Mouse (Mus musculus) adrenal gland, postnatal 36 days (tissue): Measurements from ENCODE around the gene Fzd5. TPM values are rescaled to one million over a fixed set of nuclear protein-coding genes. Genes with fewer than 3 reads are reported as not detected.
A peak's percentile ranks its signal among the peaks of the same experiment; 100 is the strongest.

Experiments used
- DNase-seq, 2 experiments: peaks; one replicate each; pipeline ENCODE4 v3.0.0; 2021; ENCODE audit warnings: mixed read lengths in 1 of 2
- total RNA-seq, 2 experiments: library from RNA; stranded (reverse); gene quantifications; 2 replicates each; pipeline ENCODE4 v1.2.3; 2021

The Fzd5 gene
- total RNA-seq, 2 experiments from 2014 or later, result 15.5 to 21.0 TPM

DNA sequence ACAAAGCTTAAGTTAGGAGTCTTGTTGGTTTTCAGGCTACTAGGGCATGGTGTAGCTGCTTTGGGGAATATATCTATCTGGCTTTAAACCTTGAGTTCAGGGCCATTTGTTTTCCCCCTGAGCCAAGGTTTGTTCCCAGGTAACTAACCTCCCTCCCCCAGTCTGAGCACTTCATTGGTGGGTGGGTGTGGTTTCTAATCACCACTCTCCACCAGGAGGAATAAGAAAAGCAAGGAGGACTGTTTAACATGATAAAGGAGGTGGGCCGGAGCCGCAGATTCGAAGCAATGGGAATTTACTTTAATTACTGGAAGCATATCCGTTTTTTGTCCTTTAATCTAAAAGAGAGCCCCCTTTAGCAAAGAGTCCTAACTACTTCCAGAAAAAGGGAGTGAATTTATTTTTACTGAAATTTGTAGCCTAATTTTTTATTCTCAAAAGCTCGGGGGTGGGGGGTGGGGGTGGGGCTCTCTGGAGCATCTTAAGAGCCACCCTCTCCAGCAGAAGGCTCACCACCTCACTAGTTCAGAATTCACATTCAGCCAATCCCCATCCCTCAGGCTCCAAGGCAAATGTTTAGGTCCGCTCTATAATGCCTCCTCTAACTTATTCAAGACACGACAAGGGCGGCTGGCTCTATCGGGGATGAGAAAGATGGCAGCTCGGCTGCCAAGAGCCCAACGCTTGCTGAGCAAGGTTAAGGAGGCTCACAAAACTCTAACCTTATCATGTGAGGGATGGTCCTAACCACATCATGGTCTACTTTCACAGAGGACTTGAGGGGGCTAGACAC lies 3.9 kb downstream of the Fzd5 start:
- no peak for DNase-seq

- no peak for DNase-seq
Measured at GRCm38 (mm10) chr1:64732637-64733200, 4.8 kb downstream of the Fzd5 start.

- no peak for DNase-seq
Measured at GRCm38 (mm10) chr1:64732161-64732560, 5.4 kb downstream of the Fzd5 start.

- peak in 1 of 2 experiments; percentile 22 for DNase-seq
Measured at GRCm38 (mm10) chr1:64731341-64732020, 6.1 kb downstream of the Fzd5 start.

- DNase-seq, result no peak
Measured at GRCm38 (mm10) chr1:64730046-64730445, 7.5 kb downstream of the Fzd5 start.

DNA sequence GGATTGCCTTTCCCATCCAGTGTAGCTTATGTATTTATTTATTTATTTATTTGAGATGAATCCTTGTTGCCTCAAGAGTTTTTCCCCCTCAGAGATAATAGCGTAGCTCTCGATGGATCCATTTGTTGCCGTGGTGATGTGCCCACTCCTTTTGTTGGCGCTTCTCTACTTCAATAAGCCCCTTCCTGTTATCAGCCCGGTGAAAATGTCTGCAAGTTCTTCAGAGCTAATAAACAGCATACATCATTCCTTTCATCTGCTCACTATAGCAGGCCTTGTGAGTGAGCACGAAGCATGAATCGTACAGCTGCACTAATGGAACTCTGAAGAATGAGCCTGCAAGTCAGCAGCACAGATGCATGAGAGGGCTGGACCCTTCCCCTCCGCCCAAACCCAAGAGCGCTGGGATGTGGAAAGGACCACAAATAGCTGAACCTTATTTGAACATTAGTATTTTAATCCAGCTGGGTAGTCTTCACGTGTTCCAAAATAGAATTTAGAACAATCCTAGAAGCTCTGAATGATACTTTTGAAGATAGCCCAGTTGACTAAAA lies 16.4 kb downstream of the Fzd5 start:
- DNase-seq, result no peak

DNA sequence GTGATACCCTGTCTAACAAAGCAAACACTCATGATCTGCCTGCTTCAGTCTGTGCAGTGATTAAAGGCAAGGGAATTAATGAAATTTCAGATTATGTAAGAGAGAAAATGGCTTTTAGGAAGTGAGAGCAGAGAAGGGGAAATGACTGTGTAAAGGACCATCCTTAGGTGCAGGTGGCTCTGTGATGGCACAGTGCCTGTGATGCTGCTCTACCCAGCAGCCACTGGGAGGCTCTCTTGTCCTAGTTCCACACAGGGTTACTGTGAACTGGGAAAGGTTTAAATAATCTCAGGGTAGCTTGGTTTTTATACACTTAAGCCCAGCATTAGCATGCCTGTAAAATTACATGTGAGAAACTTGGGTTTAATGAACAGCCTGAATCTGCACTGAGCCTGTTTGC lies 20.0 kb downstream of the Fzd5 start:
- DNase-seq, result peak; percentile 61 to 78

- DNase-seq, result peak in 1 of 2 experiments; percentile 4
Measured at GRCm38 (mm10) chr1:64716589-64717304, 20.8 kb downstream of the Fzd5 start.

- peak in 1 of 2 experiments; percentile 17 for DNase-seq
Measured at GRCm38 (mm10) chr1:64715458-64715857, 22.1 kb downstream of the Fzd5 start.

DNA sequence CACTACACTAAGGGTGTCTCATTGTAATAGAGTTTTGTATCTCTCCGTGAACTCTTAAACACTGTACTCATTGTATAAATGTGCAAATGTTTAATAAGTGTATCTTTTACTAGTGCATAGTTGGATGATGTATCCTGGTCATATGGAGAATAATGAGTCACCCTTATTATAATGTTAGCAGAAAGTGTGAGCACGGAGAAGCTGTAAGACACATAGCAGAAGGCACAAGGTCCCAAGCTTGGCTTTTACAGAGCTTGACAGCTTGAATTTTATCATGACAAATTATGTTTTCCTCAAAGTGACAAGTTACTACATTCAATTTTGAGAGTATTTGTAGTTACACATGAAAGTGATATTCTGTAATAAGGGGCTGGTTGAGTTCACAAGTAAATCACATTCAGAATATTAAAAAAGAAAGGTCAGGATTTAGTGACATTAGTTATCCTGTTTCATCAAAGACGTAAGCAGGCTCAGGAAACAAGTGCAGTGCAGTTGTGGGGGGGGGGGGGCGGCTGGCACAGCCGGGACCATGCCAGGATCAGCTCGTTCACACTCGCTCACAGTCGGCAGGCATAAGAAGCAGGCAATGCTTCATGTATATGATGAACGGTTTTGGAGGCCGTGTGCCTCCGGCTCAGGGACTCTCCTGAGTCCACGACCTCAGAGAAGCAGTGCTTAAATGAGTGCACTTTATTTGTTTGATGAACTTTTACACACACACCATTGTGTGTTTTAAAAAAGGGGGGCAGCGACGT lies 25.4 kb downstream of the Fzd5 start:
- DNase-seq, result no peak

DNA sequence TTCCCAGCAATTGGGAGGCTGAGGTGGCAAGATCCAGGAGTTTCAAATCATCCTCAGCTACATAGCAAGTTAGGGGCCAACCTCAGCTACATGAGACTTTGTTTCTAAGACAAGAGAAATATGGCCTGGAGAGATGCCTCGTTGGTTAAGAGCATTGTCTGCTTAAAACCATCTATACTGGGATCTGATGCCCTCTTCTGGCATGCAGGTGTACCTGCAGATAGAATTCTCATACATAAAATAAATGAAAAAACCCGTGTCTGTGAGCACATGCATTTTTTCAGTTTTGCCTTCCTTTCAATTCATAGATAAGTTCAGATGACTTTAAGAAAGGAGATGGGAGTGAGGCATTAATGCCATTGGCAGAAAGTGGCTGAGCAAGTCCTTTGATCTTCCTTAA lies 27.7 kb downstream of the Fzd5 start:
- peak in 1 of 2 experiments; percentile 15 for DNase-seq

DNA sequence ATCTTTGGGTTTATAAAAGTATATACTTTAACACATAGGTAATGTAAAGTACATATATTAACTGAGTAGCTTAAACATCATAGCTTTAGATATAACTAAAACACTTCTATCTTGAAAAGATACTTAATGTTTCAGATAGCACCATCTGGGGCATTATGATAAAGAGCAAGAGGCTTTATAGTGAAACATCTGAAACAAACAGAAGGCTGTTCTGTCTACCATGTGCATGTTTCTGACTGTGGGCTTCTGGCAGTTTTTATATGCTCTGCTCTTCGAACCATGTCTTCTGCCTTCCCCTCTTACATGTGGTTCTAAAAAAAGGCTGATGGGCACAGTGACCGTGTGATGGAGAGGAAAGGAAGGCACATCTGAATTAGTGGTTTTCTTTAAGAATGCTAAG lies 30.9 kb downstream of the Fzd5 start:
- DNase-seq, result no peak

- DNase-seq, result peak; percentile 60 to 71
Measured at GRCm38 (mm10) chr1:64705230-64705629, 32.3 kb downstream of the Fzd5 start.

DNA sequence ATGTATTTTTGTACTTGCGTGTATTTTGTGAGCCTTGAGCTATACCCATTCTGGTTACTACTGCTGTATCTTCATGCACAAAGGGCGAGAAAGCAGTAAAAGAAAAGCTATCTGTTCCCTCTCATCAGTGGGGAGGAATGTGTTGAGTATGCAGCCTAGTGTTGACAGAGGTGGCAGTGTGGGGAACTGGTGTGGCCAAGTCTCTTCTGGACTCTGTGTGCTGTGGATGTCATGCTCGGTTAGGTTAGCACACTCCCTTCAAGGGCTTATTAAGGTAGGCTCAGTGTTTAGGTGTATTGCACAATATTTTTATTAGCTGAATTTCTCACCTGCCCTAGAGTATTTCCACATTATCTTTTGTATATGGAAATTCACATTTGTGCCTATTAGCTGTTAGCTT lies 35.8 kb downstream of the Fzd5 start:
- DNase-seq, result no peak

- DNase-seq, result no peak
Measured at GRCm38 (mm10) chr1:64695156-64695555, 42.4 kb downstream of the Fzd5 start.

DNA sequence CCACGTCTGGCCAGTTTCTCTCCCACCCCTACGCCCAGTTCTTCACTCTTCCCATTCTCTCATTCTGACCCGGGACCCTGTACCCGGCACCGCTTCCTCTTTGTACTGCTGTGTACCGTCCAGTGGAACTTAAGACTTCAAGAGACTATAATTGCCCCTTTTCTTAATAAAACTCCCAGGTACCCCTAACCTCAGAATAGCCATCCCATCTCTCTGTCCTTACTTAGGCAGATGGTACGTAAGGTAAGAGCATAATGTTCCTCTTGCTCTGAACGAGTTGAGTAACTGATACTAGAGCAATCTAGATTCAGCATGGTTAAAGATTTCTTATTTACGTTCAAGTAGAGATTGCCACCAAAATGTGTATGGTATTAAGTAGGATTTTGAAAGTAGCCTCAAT lies 46.0 kb downstream of the Fzd5 start:
- DNase-seq, result no peak

DNA sequence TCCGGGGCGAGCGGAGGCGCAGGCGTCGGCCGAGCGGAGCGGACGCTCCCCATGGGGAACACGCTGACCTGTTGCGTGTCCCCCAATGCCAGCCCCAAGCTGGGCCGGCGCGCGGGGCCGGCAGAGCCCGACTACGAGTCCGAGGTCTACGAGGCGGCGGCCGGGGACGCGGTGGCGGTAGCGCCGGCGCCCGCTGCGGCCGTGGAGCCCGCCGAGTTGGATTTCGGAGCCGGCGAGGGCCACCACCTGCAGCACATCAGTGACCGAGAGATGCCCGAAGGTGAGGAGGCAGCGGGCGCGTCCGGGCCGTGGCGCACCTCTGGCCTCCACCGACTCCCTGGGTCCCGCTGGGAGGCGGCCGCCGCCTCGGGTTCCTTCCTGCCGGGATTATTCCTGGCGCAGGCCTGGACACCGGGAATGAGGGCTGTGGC lies 46.4 kb downstream of the Fzd5 start:
- DNase-seq, result peak; percentile 51 to 57

DNA sequence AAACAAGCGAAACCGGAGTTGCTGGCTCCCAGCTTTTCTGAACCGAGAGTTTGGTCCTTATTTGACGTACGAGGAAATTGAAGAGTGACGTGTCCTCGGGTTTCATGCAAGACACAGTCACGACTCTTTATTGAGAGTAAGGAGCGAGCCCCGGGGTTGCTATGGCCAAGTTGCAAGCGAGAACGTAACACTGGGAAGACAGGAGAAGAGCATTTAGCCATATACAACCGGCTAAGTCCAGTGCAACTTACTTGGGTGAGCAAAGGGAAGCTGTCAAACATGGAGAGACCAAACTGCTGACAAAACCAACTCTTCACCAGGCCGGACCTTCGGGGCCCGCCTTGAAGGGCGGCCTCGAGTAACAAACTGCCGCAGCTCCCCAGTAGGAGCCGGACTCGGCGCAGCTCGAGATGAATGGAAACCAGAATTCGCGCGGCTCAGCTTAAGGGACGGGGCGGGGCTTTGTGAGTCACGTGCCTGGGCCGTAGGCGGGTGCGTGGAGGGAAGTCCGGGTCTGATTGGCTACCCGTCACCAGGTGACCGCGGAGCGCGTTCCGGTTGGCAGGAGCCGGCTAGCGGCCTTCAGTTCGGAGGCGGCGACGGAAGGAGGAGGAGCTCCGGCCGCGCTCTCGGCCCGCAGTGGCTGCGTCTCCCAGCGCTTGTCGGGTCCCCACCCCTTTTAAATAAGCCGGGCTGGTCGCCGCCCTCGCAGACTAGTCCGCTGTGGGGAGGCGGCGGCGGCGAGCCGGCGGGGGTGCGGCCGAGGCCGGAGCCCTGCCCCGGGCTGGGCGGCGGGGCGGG lies 47.1 kb downstream of the Fzd5 start, which contains the start of gene Ccnyl1:
Ccnyl1 (plus strand) TSS at position 243 of the 801 bp plus-strand sequence.
- peak; percentile 99 for DNase-seq

DNA sequence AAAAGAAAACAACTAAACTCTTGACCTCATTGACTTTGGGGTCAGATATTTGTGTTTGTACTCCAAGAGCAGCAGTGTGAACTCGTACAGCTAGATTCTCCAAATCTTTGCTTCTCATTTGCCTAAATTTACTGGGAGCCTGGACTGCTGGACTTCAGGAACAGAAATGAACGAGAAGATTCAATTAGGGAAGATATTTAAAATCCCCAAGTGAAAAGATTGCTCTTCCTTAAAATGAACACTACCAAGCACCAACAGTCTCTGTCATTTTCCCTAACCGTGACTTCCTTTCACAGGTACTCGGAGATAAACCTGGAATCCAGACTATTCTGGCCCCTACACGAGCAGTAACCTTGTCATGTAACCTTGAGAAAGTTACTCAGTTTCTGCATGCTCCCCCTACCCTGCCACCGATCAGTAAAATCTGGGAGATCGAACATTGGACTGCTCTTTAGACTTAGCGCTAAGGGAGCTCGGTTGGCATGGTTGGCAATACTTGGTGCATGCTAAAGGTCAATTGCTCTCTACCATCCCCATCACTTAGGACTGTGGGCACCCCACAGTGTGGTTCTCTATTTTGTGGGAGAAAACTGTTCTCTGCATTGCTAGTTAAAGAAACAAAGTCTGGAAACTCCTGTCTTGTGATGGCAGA lies 47.9 kb downstream of the Fzd5 start:
- peak in 1 of 2 experiments; percentile 0 for DNase-seq

- no peak for DNase-seq
Measured at GRCm38 (mm10) chr1:64688046-64688445, 49.5 kb downstream of the Fzd5 start.
